Mouse (Mus musculus) heart, embryonic 11.5 days (tissue): ENCODE measurements at regions not wholly inside any gene's neighbourhood (a gene's known extent, or its start where the extent isn't known, plus 50 kb on each side); places are given as distances from the start of the nearest gene placed in this dataset.

Experiments
- ATAC-seq: fragments of 200-750 bp; cut with Nextera tagmentation; replicated peaks from 2 replicates; pipeline ENCODE4 v1.8.0; 2017; ENCODE audit warnings: moderate library complexity; ENCODE audit not compliant: insufficient number of reproducible peaks, low FRiP score, low TSS enrichment
- H3K27ac ChIP-seq: fragments of 300-500 bp; sonication (generic); 2 replicates; pipeline ENCODE4 v1.5.1; 2014; ENCODE audit warnings: mild to moderate bottlenecking, low read depth, low read length
- H3K27me3 ChIP-seq: fragments of 300-500 bp; sonication (generic); 2 replicates; pipeline ENCODE4 v1.6.1; 2014; ENCODE audit warnings: mild to moderate bottlenecking, low read length, mixed read lengths; ENCODE audit not compliant: control insufficient read depth, insufficient read depth
- H3K36me3 ChIP-seq: fragments of 300-500 bp; sonication (generic); 2 replicates; pipeline ENCODE4 v1.6.1; 2014; ENCODE audit warnings: mild to moderate bottlenecking, low read length, moderate library complexity, mixed read lengths; ENCODE audit not compliant: control insufficient read depth, insufficient read depth
- H3K4me1 ChIP-seq: fragments of 300-500 bp; sonication (generic); 2 replicates; pipeline ENCODE4 v1.6.1; 2014; ENCODE audit warnings: low read length; ENCODE audit not compliant: control insufficient read depth, insufficient read depth
- H3K4me2 ChIP-seq: fragments of 300-500 bp; sonication (generic); 2 replicates; pipeline ENCODE4 v1.6.1; 2014; ENCODE audit warnings: mild to moderate bottlenecking, moderate library complexity
- H3K4me3 ChIP-seq: fragments of 300-500 bp; sonication (generic); 2 replicates; pipeline ENCODE4 v1.5.1; 2014; ENCODE audit warnings: low read depth, low read length
- H3K9ac ChIP-seq: fragments of 300-500 bp; sonication (generic); 2 replicates; pipeline ENCODE4 v1.6.1; 2014; ENCODE audit warnings: mild to moderate bottlenecking, low read depth, low read length, moderate library complexity
- H3K9me3 ChIP-seq: fragments of 300-500 bp; sonication (generic); replicated peaks from 2 replicates; pipeline ENCODE4 v1.6.1; 2016; ENCODE audit warnings: low read length; ENCODE audit not compliant: control insufficient read depth
- WGBS: fragments of 180-500 bp; shearing (Covaris S2); extraction: QIAGEN DNeasy Blood & Tissue Kit; methylation state at CpG from one replicate; pipeline ENCODE4 v1.1.7; 2014; ENCODE audit not compliant: insufficient replicate concordance; 5-methylcytosine and 5-hydroxymethylcytosine counted together

- no peak for ATAC-seq
- 85% methylated on average over 7 of the region's 7 CpGs for WGBS
- Histone ChIP-seq H3K9me3 (no peaks in the 10 kb centered on the region), H3K36me3 (no peaks in the 10 kb centered on the region), H3K27me3 (no peaks in the 10 kb centered on the region), H3K9ac (no peak overlapping the region), H3K27ac (no peak overlapping the region), H3K4me2 (no peak overlapping the region), H3K4me1 (peaks cover 4% of the 10 kb centered on the region), H3K4me3 (no peak overlapping the region)
Measured at GRCm38 (mm10) chr13:5549747-5550146, 311.5 kb upstream of the Klf6 start.

GRCm38 (mm10) chr13:5550354-5550753 is 310.9 kb upstream of the Klf6 start:
- H3K4me1 ChIP-seq = peaks cover 4% of the 10 kb centered on the region
- no peak overlapping the region for H3K27ac ChIP-seq
- 94% methylated on average over 3 of the region's 3 CpGs for WGBS
- no peaks in the 10 kb centered on the region for H3K9me3 ChIP-seq
- H3K36me3 ChIP-seq = no peaks in the 10 kb centered on the region
- no peak overlapping the region for H3K4me3 ChIP-seq
- no peaks in the 10 kb centered on the region for H3K27me3 ChIP-seq
- no peak overlapping the region for H3K9ac ChIP-seq
- no peak for ATAC-seq
- H3K4me2 ChIP-seq = no peak overlapping the region

- H3K4me1 ChIP-seq = peaks cover 4% of the 10 kb centered on the region
- H3K9ac ChIP-seq = no peak overlapping the region
- no peak overlapping the region for H3K4me2 ChIP-seq
- H3K4me3 ChIP-seq = no peak overlapping the region
- H3K27me3 ChIP-seq = no peaks in the 10 kb centered on the region
- no peak for ATAC-seq
- no peaks in the 10 kb centered on the region for H3K36me3 ChIP-seq
- H3K27ac ChIP-seq = no peak overlapping the region
- no peaks in the 10 kb centered on the region for H3K9me3 ChIP-seq
- 77% methylated on average over 4 of the region's 4 CpGs for WGBS
Measured at GRCm38 (mm10) chr13:5551131-5551530, 310.2 kb upstream of the Klf6 start.

- ATAC-seq = no peak
Measured at GRCm38 (mm10) chr13:5553461-5553860, 307.8 kb upstream of the Klf6 start.

GRCm38 (mm10) chr13:5558095-5558494 is 303.2 kb upstream of the Klf6 start:
- Histone ChIP-seq H3K36me3 (no peaks in the 10 kb centered on the region), H3K4me1 (no peaks in the 10 kb centered on the region)

More at GRCm38 (mm10) chr13:5553461-5553860, 307.8 kb upstream of the Klf6 start:
- H3K4me2 ChIP-seq = no peak overlapping the region
- H3K4me3 ChIP-seq = no peak overlapping the region
- no peaks in the 10 kb centered on the region for H3K36me3 ChIP-seq
- H3K9ac ChIP-seq = no peak overlapping the region
- no peaks in the 10 kb centered on the region for H3K4me1 ChIP-seq
- no peak overlapping the region for H3K27ac ChIP-seq
- H3K27me3 ChIP-seq = no peaks in the 10 kb centered on the region
- no peaks in the 10 kb centered on the region for H3K9me3 ChIP-seq

GRCm38 (mm10) chr13:5566479-5566878 is 294.8 kb upstream of the Klf6 start:
- Histone ChIP-seq H3K36me3 (no peaks in the 10 kb centered on the region), H3K27ac (no peak overlapping the region), H3K9ac (no peak overlapping the region), H3K4me2 (no peak overlapping the region), H3K4me1 (no peaks in the 10 kb centered on the region), H3K27me3 (no peaks in the 10 kb centered on the region), H3K4me3 (no peak overlapping the region), H3K9me3 (no peaks in the 10 kb centered on the region)
- no peak for ATAC-seq
- 64% methylated on average over 2 of the region's 2 CpGs for WGBS

More at GRCm38 (mm10) chr13:5558095-5558494, 303.2 kb upstream of the Klf6 start:
- no peak overlapping the region for H3K4me2 ChIP-seq
- no peak overlapping the region for H3K4me3 ChIP-seq
- ATAC-seq = no peak
- no peak overlapping the region for H3K9ac ChIP-seq
- no peaks in the 10 kb centered on the region for H3K9me3 ChIP-seq
- H3K27me3 ChIP-seq = no peaks in the 10 kb centered on the region
- no peak overlapping the region for H3K27ac ChIP-seq

GRCm38 (mm10) chr13:5566896-5567295 is 294.4 kb upstream of the Klf6 start:
- no peak overlapping the region for H3K4me2 ChIP-seq
- H3K4me1 ChIP-seq = no peaks in the 10 kb centered on the region
- WGBS = 88% methylated on average over 2 of the region's 2 CpGs
- H3K27ac ChIP-seq = no peak overlapping the region
- H3K36me3 ChIP-seq = no peaks in the 10 kb centered on the region
- no peak overlapping the region for H3K4me3 ChIP-seq
- H3K9ac ChIP-seq = no peak overlapping the region
- H3K27me3 ChIP-seq = no peaks in the 10 kb centered on the region
- no peaks in the 10 kb centered on the region for H3K9me3 ChIP-seq
- no peak for ATAC-seq

GRCm38 (mm10) chr13:5569579-5569978 is 291.7 kb upstream of the Klf6 start:
- Histone ChIP-seq H3K27me3 (no peaks in the 10 kb centered on the region), H3K4me3 (no peak overlapping the region), H3K4me1 (no peaks in the 10 kb centered on the region), H3K4me2 (no peak overlapping the region), H3K36me3 (no peaks in the 10 kb centered on the region), H3K9ac (no peak overlapping the region), H3K27ac (no peak overlapping the region), H3K9me3 (no peaks in the 10 kb centered on the region)
- WGBS = 74% methylated on average over 1 of the region's 1 CpGs
- ATAC-seq = no peak

- Histone ChIP-seq H3K4me2 (no peak overlapping the region), H3K9me3 (no peaks in the 10 kb centered on the region), H3K27me3 (no peaks in the 10 kb centered on the region), H3K4me1 (no peaks in the 10 kb centered on the region), H3K27ac (no peak overlapping the region), H3K4me3 (no peak overlapping the region), H3K9ac (no peak overlapping the region), H3K36me3 (no peaks in the 10 kb centered on the region)
- ATAC-seq = no peak
- WGBS = 83% methylated on average over 2 of the region's 2 CpGs
Measured at GRCm38 (mm10) chr13:5570386-5570785, 290.9 kb upstream of the Klf6 start.
